Comparison of ENCODE assay signal across 9 mouse cellular contexts in genomic region chr5:134007127-134007771, GRCm38 (mm10).
A peak's percentile ranks its signal among the peaks of the same experiment; 100 is the strongest.
DNase-seq lines count a peak whose midpoint lies in the region; ATAC-seq lines count a peak whose summit lies in the region.
"Had no signal": no experiment of that assay in that cellular context is flagged by ENCODE, and none has a peak within 500 bp of the region (broad histone marks: within the 10 kb centered on the region; RNA-seq: fewer than 3 reads in every experiment).

No protein-coding gene starts in this region.

- H3K36me3 ChIP-seq in midbrain, embryonic 16.5 days (ENCODE audit: control insufficient read depth, insufficient read depth, low read length) = no peaks in the 10 kb centered on the region
- H3K36me3 ChIP-seq: liver, embryonic 15.5 days had no signal

- H3K9me3 ChIP-seq in midbrain, embryonic 16.5 days (replicated peaks; ENCODE audit: control insufficient read depth, low read length, poor library complexity, severe bottlenecking) = no peaks in the 10 kb centered on the region
- H3K9me3 ChIP-seq: liver, embryonic 15.5 days had no signal

- H3K27ac ChIP-seq in midbrain, embryonic 16.5 days (ENCODE audit: low read length) = no peak overlapping the region
- H3K27ac ChIP-seq: liver, embryonic 15.5 days had no signal

- DNase-seq in urinary bladder, postnatal 36 days (ENCODE audit: low spot score in 2 of 2) = peak; percentile 17 to 21
- no peak for DNase-seq in urinary bladder, postnatal 4 days (ENCODE audit: low spot score in 2 of 2)
- DNase-seq in gastrocnemius, adult 8-10 months (ENCODE audit: low spot score in 2 of 2) = peak; percentile 15 to 29
- peak; percentile 20 for DNase-seq in kidney, postnatal 10 days
- DNase-seq in right cerebral cortex, postnatal 25 days = no peak
- no peak for DNase-seq in frontal cortex, postnatal 10 days (ENCODE audit: low spot score in 2 of 2)

- H3K27me3 ChIP-seq in midbrain, embryonic 16.5 days (ENCODE audit: control insufficient read depth, insufficient read depth, low read depth, low read length) = peaks cover 2% of the 10 kb centered on the region; the same call in 1 of the 2 replicates
- H3K27me3 ChIP-seq: liver, embryonic 15.5 days had no signal

- WGBS in midbrain, embryonic 16.5 days = 12% methylated on average over 3 of the region's 3 CpGs

- H3K9ac ChIP-seq in midbrain, embryonic 16.5 days (ENCODE audit: low read depth, low read length) = no peak overlapping the region
- H3K9ac ChIP-seq: liver, embryonic 15.5 days had no signal

- H3K4me3 ChIP-seq in midbrain, embryonic 16.5 days (ENCODE audit: low read depth, low read length) = no peak overlapping the region
- H3K4me3 ChIP-seq: liver, embryonic 15.5 days had no signal

- peaks cover 4% of the 10 kb centered on the region for H3K4me1 ChIP-seq in midbrain, embryonic 16.5 days (ENCODE audit: control insufficient read depth, insufficient read depth, low read length)
- H3K4me1 ChIP-seq: liver, embryonic 15.5 days had no signal

- ATAC-seq in midbrain, embryonic 16.5 days = peak; percentile 60
- ATAC-seq in erythroblast, adult 5-6 weeks (replicated peaks; ENCODE audit: low FRiP score, poor library complexity, severe bottlenecking) = no peak

- no peak overlapping the region for H3K4me2 ChIP-seq in midbrain, embryonic 16.5 days (ENCODE audit: low read length)

Comparison
In these comparisons a context has a peak if more than half of its experiments do, and no peak if none do; other contexts are left out.
1. DNase-seq: peak in urinary bladder, postnatal 36 days (2 of 2), gastrocnemius, adult 8-10 months (2 of 2) and kidney, postnatal 10 days (single experiment); none in urinary bladder, postnatal 4 days (0 of 2), right cerebral cortex, postnatal 25 days (single experiment) and frontal cortex, postnatal 10 days (0 of 2).